Mouse (Mus musculus) CH12.LX (cell line): Measurements from ENCODE around the gene Rpl23. TPM values are rescaled to one million over a fixed set of nuclear protein-coding genes. Genes with fewer than 3 reads are reported as not detected.

Experiments
- DNase-seq: peaks from one replicate; pipeline ENCODE4 v3.0.0-alpha.2; 2013; ENCODE audit errors: extremely low read depth
- H3K27ac ChIP-seq: 2 replicates; pipeline ENCODE4 v1.5.1; 2012; ENCODE audit warnings: low read depth, mild to moderate bottlenecking, control low read depth, moderate library complexity; ENCODE audit not compliant: insufficient read depth
- H3K27me3 ChIP-seq: replicated peaks from 2 replicates; pipeline ENCODE3; 2012; ENCODE audit warnings: inconsistent platforms
- H3K36me3 ChIP-seq, 2 experiments: replicated peaks in 1 of 2; 2 replicates each; pipeline versions ENCODE3 to v1.6.1; 2012; ENCODE audit warnings: inconsistent platforms in 1 of 2, low read length in 1 of 2, mild to moderate bottlenecking in 1 of 2, mixed read lengths in 1 of 2, moderate library complexity in 1 of 2; ENCODE audit not compliant: control insufficient read depth in 1 of 2, insufficient read depth in 1 of 2
- H3K4me1 ChIP-seq, 2 experiments: 2 replicates each; pipeline ENCODE4 v1.6.1; 2012; ENCODE audit warnings: inconsistent platforms in 1 of 2, moderate library complexity in 1 of 2; ENCODE audit not compliant: insufficient read depth in 2 of 2, control insufficient read depth in 1 of 2
- H3K4me2 ChIP-seq: 2 replicates; pipeline ENCODE4 v1.6.1; 2012; ENCODE audit warnings: low read depth, mild to moderate bottlenecking, control low read depth; ENCODE audit not compliant: poor library complexity, insufficient read depth, severe bottlenecking
- H3K4me3 ChIP-seq, 3 experiments: fragments of 150-350 bp in 1 of 3; sonication (generic) in 1 of 3; replicated peaks in 1 of 3; 2 replicates each; pipeline versions ENCODE3 to v1.5.1; 2011 to 2012; ENCODE audit warnings: low read depth in 2 of 3, low read length in 2 of 3, mild to moderate bottlenecking in 2 of 3, moderate library complexity in 2 of 3, control low read depth in 1 of 3, improper control_type of control experiment in 1 of 3, inconsistent platforms in 1 of 3, mixed read lengths in 1 of 3; ENCODE audit not compliant: poor library complexity in 1 of 3
- H3K79me2 ChIP-seq: replicated peaks from 2 replicates; pipeline ENCODE4 v1.6.1; 2012; ENCODE audit warnings: mild to moderate bottlenecking, moderate library complexity; ENCODE audit not compliant: control insufficient read depth, poor library complexity, insufficient read depth, severe bottlenecking; ENCODE audit errors: extremely low read depth
- H3K9ac ChIP-seq: 2 replicates; pipeline ENCODE4 v1.6.1; 2012; ENCODE audit warnings: low read depth, mild to moderate bottlenecking, control low read depth, moderate library complexity; ENCODE audit not compliant: insufficient read depth
- H3K9me3 ChIP-seq: replicated peaks from 2 replicates; pipeline ENCODE3; 2012; ENCODE audit warnings: low read length, inconsistent platforms, mixed read lengths
- BHLHE40 ChIP-seq: IDR thresholded peaks from 2 replicates; pipeline ENCODE4 v1.6.1; 2011; ENCODE audit warnings: mild to moderate bottlenecking, low read depth, low read length, improper control_type of control experiment
- CHD1 ChIP-seq: IDR thresholded peaks from 2 replicates; pipeline ENCODE4 v1.6.1; 2012; ENCODE audit warnings: low read depth, low read length, improper control_type of control experiment, inconsistent platforms
- CTCF ChIP-seq, 2 experiments: IDR thresholded peaks in 1 of 2; conservative IDR thresholded peaks in 1 of 2; 2 replicates each; pipeline ENCODE4 v1.5.1; 2011 to 2012; ENCODE audit warnings: low read depth in 2 of 2, low read length in 2 of 2, improper control_type of control experiment in 1 of 2, inconsistent platforms in 1 of 2, mild to moderate bottlenecking in 1 of 2, moderate library complexity in 1 of 2
- EP300 ChIP-seq: IDR thresholded peaks from 2 replicates; pipeline ENCODE4 v1.6.1; 2011; ENCODE audit warnings: low read length, improper control_type of control experiment
- HCFC1 ChIP-seq: IDR thresholded peaks from 2 replicates; pipeline ENCODE4 v1.6.1; 2012; ENCODE audit warnings: low read depth, mild to moderate bottlenecking, inconsistent platforms, low read length, improper control_type of control experiment
- JUN ChIP-seq: IDR thresholded peaks from 2 replicates; pipeline ENCODE4 v1.6.1; 2011; ENCODE audit warnings: low read depth, mild to moderate bottlenecking, low read length, improper control_type of control experiment, moderate library complexity; ENCODE audit not compliant: insufficient read depth
- JUND ChIP-seq: conservative IDR thresholded peaks from 2 replicates; pipeline ENCODE4 v1.6.1; 2011; ENCODE audit warnings: low read depth, low read length, improper control_type of control experiment
- KAT2A ChIP-seq: IDR thresholded peaks from 2 replicates; pipeline ENCODE4 v1.6.1; 2012; ENCODE audit warnings: low read length, improper control_type of control experiment, inconsistent platforms; ENCODE audit not compliant: insufficient replicate concordance
- MAZ ChIP-seq: IDR thresholded peaks from 2 replicates; pipeline ENCODE4 v1.6.1; 2012; ENCODE audit warnings: low read depth, mild to moderate bottlenecking, inconsistent platforms, low read length, improper control_type of control experiment, moderate library complexity
- MXI1 ChIP-seq: IDR thresholded peaks from 2 replicates; pipeline ENCODE4 v1.6.1; 2011; ENCODE audit warnings: mild to moderate bottlenecking, low read depth, low read length, improper control_type of control experiment
- NELFE ChIP-seq: IDR thresholded peaks from 2 replicates; pipeline ENCODE4 v1.6.1; 2011; ENCODE audit warnings: low read depth, low read length, improper control_type of control experiment
- NRF1 ChIP-seq: IDR thresholded peaks from 2 replicates; pipeline ENCODE4 v1.6.1; 2014; ENCODE audit warnings: low read depth, mild to moderate bottlenecking, inconsistent platforms, low read length, improper control_type of control experiment, moderate library complexity
- POLR2AphosphoS2 ChIP-seq: IDR thresholded peaks from 2 replicates; pipeline ENCODE4 v1.6.1; 2011; ENCODE audit warnings: low read depth, low read length, improper control_type of control experiment
- SIN3A ChIP-seq: IDR thresholded peaks from 2 replicates; pipeline ENCODE4 v1.6.1; 2012; ENCODE audit warnings: low read length, improper control_type of control experiment, inconsistent platforms
- UBTF ChIP-seq: IDR thresholded peaks from 2 replicates; pipeline ENCODE4 v1.6.1; 2012; ENCODE audit warnings: low read depth, mild to moderate bottlenecking, inconsistent platforms, low read length, improper control_type of control experiment, moderate library complexity
- USF1 ChIP-seq: IDR thresholded peaks from 2 replicates; pipeline ENCODE4 v1.6.1; 2014; ENCODE audit warnings: low read depth, mild to moderate bottlenecking, inconsistent platforms, low read length, improper control_type of control experiment
- ZC3H11A ChIP-seq: IDR thresholded peaks from 2 replicates; pipeline ENCODE4 v1.6.1; 2012; ENCODE audit warnings: low read depth, mild to moderate bottlenecking, inconsistent platforms, low read length, improper control_type of control experiment
- ZKSCAN1 ChIP-seq: IDR thresholded peaks from 2 replicates; pipeline ENCODE4 v1.6.1; 2012; ENCODE audit warnings: low read depth, inconsistent platforms, low read length, improper control_type of control experiment, borderline replicate concordance
- ZNF384 ChIP-seq: IDR thresholded peaks from 2 replicates; pipeline ENCODE4 v1.6.1; 2012; ENCODE audit warnings: low read depth, low read length, improper control_type of control experiment, inconsistent platforms
- dilution Hi-C: fragments of 300-500 bp; cut with MboI; formaldehyde crosslinking; loops from 2 replicates; pipeline ENCODE4 v1.14.3; 2020; ENCODE audit warnings: low sequenced_read_pairs; ENCODE audit not compliant: extremely low pct_unique_long_range_greater_than_20kb, extremely low pct_ligation_motif_present
- in situ Hi-C: fragments of 300-500 bp; cut with MboI; formaldehyde crosslinking; loops from 3 replicates; pipeline ENCODE4 v1.14.3; 2019; ENCODE audit warnings: low sequenced_read_pairs, low pct_ligation_motif_present, low pct_unique_long_range_greater_than_20kb, mixed read lengths
- polyA plus RNA-seq: library from polyadenylated mRNA; unstranded; fragments of >175 nt; gene quantifications from 2 replicates; pipeline ENCODE4 v1.2.1, GENCODE M21; 2012; ENCODE audit warnings: low read depth; ENCODE audit not compliant: insufficient read length
- total RNA-seq, 2 experiments: library from RNA; depleted of rRNA; stranded (reverse); fragments of 300-350 nt in 1 of 2; fragments of >200 nt in 1 of 2; gene quantifications; 2 replicates each; pipeline ENCODE4 v1.2.3; 2012 to 2014

Gene Rpl23
- total and polyA plus RNA-seq, 3 experiments = 1,387 to 2,073 (median 1,878) TPM

DNA sequence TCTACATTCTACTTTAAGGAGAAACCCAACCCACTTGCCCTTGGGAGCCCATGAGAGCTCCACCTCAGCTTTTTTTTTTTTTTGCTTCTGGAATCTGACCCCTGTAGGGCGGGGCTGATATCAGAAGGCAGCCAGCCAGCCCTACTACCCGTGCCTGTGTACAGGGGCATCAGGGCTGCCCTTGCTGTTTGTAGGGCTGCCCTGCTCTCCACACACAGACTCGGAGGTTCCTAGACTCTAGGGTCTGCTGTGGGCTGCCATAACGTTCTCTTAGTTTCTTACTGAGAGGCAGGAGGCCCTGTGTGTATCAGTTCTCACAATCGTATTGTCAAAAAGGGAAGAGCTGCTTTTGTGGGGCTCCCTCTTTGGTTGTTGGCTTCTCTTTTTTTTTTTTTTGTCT lies 35.1 kb upstream of the Rpl23 start:
- dilution Hi-C loops (no loop called here), in situ Hi-C loops (no loop called here)
- H3K9me3 ChIP-seq = no peaks in the 10 kb centered on the region
- TF ChIP-seq ZNF384 (no peak), JUND (no peak), CHD1 (no peak), NELFE (no peak), MAZ (no peak), JUN (no peak), UBTF (no peak), POLR2AphosphoS2 (no peak), USF1 (no peak), HCFC1 (no peak), EP300 (no peak), BHLHE40 (no peak), CTCF (conservative IDR thresholded peaks at IDR 0.05 in 1 of 2, IDR thresholded peaks at IDR 0.05 in 1 of 2; ENCODE audit: low read depth in 2 of 2, low read length in 2 of 2) (no peak), ZKSCAN1 (no peak), KAT2A (no peak), SIN3A (no peak), ZC3H11A (no peak)
- H3K79me2 ChIP-seq = no peaks in the 10 kb centered on the region
- DNase-seq = no peak
- H3K36me3 ChIP-seq = peaks cover 0 to 81% of the 10 kb centered on the region in 2 experiments
- H3K4me1 ChIP-seq = peaks cover 16 to 73% of the 10 kb centered on the region in 2 experiments
- H3K27me3 ChIP-seq = no peaks in the 10 kb centered on the region
- no peak overlapping the region for H3K9ac ChIP-seq
- no peak overlapping the region for H3K4me2 ChIP-seq
- H3K27ac ChIP-seq = no peak overlapping the region
- H3K4me3 ChIP-seq = no peak overlapping the region

DNA sequence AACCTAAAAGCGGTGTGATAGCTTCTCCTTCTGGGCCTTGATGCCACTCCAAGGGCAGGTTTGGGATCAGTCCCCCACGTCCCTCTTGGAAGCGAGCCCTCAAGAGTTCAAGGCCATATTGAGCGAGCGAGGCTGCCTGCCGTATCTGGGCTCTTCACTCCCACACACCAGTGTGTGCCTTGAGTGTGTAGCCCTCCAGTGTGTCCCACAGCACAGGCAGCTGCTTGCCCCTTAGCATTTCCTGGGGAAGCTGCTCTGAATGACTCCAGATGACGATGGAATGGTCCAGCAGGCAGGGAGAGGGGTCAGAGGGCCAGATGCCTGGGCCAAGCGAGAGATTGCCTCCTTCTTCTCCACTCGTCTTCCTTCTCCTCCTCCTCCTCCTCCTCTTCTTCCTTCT lies 34.7 kb upstream of the Rpl23 start:
- H3K27ac ChIP-seq = no peak overlapping the region
- in situ Hi-C loops = no loop called here
- no peak overlapping the region for H3K4me2 ChIP-seq

More for the DNA sequence above, 34.7 kb upstream of the Rpl23 start:
- no peak for DNase-seq
- Histone ChIP-seq H3K9me3 (no peaks in the 10 kb centered on the region), H3K9ac (no peak overlapping the region), H3K79me2 (no peaks in the 10 kb centered on the region), H3K36me3 (peaks cover 0 to 83% of the 10 kb centered on the region in 2 experiments), H3K4me3 (no peak overlapping the region), H3K27me3 (no peaks in the 10 kb centered on the region), H3K4me1 (peaks cover 16 to 74% of the 10 kb centered on the region in 2 experiments)
- no peak for TF ChIP-seq NRF1
- TF ChIP-seq MXI1 = no peak
- TF ChIP-seq NELFE = no peak
- TF ChIP-seq CTCF (conservative IDR thresholded peaks at IDR 0.05 in 1 of 2, IDR thresholded peaks at IDR 0.05 in 1 of 2; ENCODE audit: low read depth in 2 of 2, low read length in 2 of 2) = no peak
- TF ChIP-seq ZNF384 = no peak
- no peak for TF ChIP-seq JUN
- TF ChIP-seq KAT2A = no peak
- TF ChIP-seq HCFC1 = no peak
- dilution Hi-C loops = no loop called here
